Mouse (Mus musculus) stomach, postnatal 0 days (tissue): ENCODE data around the gene Tjp1. TPM values are rescaled to one million over a fixed set of nuclear protein-coding genes. Genes with fewer than 3 reads are reported as not detected.

Experiments
- ATAC-seq: fragments of 200-750 bp; cut with Nextera tagmentation; 2 replicates; pipeline ENCODE4 v1.8.0; 2017; ENCODE audit not compliant: low FRiP score, low TSS enrichment
- DNase-seq: peaks from one replicate; pipeline ENCODE4 v3.0.0-alpha.2; 2016; ENCODE audit warnings: low spot score
- H3K27ac ChIP-seq: fragments of 300-500 bp; sonication (generic); replicated peaks from 2 replicates; pipeline ENCODE4 v1.5.1; 2014; ENCODE audit warnings: mild to moderate bottlenecking, control low read depth
- H3K27me3 ChIP-seq: fragments of 300-500 bp; sonication (generic); 2 replicates; pipeline ENCODE4 v1.6.1; 2014; ENCODE audit warnings: low read length; ENCODE audit not compliant: control insufficient read depth, insufficient read depth
- H3K36me3 ChIP-seq: fragments of 300-500 bp; sonication (generic); 2 replicates; pipeline ENCODE4 v1.6.1; 2014; ENCODE audit warnings: low read length, mixed read lengths; ENCODE audit not compliant: control insufficient read depth, insufficient read depth
- H3K4me1 ChIP-seq: fragments of 300-500 bp; sonication (generic); replicated peaks from 2 replicates; pipeline ENCODE4 v1.6.1; 2014; ENCODE audit warnings: antibody characterized with exemption; ENCODE audit not compliant: control insufficient read depth, insufficient read depth
- H3K4me2 ChIP-seq: fragments of 300-500 bp; sonication (generic); replicated peaks from 2 replicates; pipeline ENCODE4 v1.6.1; 2014; ENCODE audit warnings: low read depth, mild to moderate bottlenecking, control low read depth, moderate library complexity
- H3K4me3 ChIP-seq: fragments of 300-500 bp; sonication (generic); 2 replicates; pipeline ENCODE4 v1.5.1; 2014; ENCODE audit warnings: low read depth, low read length, control low read depth
- H3K9ac ChIP-seq: fragments of 300-500 bp; sonication (generic); 2 replicates; pipeline ENCODE4 v1.6.1; 2014; ENCODE audit warnings: mild to moderate bottlenecking, low read length, control low read depth, mixed read lengths
- H3K9me3 ChIP-seq: fragments of 300-500 bp; sonication (generic); 2 replicates; pipeline ENCODE4 v1.6.1; 2016; ENCODE audit warnings: low read length; ENCODE audit not compliant: control insufficient read depth
- CTCF ChIP-seq: IDR thresholded peaks from 2 replicates; pipeline ENCODE4 v1.5.1; 2016; ENCODE audit warnings: antibody characterized with exemption, low read depth, mild to moderate bottlenecking, moderate library complexity
- EP300 ChIP-seq: optimal IDR thresholded peaks from 2 replicates; pipeline ENCODE3; 2016; ENCODE audit warnings: antibody characterized with exemption
- WGBS: fragments of 180-500 bp; shearing (Covaris S2); extraction: QIAGEN DNeasy Blood & Tissue Kit; methylation state at CpG from one replicate; pipeline ENCODE4 v1.1.7; 2014; 5-methylcytosine and 5-hydroxymethylcytosine counted together
- polyA plus RNA-seq: library from polyadenylated mRNA; unstranded; fragments of >200 nt; fragmentation: Nextera tagmentation; extraction: Ambion mirVana; gene quantifications from 2 replicates; pipeline ENCODE4 v1.2.1, GENCODE M21; 2015

Gene Tjp1
- polyA plus RNA-seq, 1 experiment from 2014 or later, result 12.6 TPM

- Histone ChIP-seq H3K27me3 (no peaks in the 10 kb centered on the region), H3K4me3 (no peak overlapping the region), H3K36me3 (no peaks in the 10 kb centered on the region), H3K9ac (no peak overlapping the region), H3K4me2 (no peak overlapping the region), H3K27ac (no peak overlapping the region), H3K4me1 (peaks cover 2% of the 10 kb centered on the region; the same call in 1 of the 2 replicates), H3K9me3 (no peaks in the 10 kb centered on the region)
- no peak for ATAC-seq
- WGBS, result 84% methylated on average over 3 of the region's 3 CpGs
- TF ChIP-seq EP300, result no peak
- TF ChIP-seq CTCF, result no peak
- DNase-seq, result no peak
Observed at GRCm38 (mm10) chr7:65416506-65416905, 111.1 kb downstream of the Tjp1 start.

- ATAC-seq, result no peak
- Histone ChIP-seq H3K4me2 (no peak overlapping the region), H3K4me1 (peaks cover 2% of the 10 kb centered on the region; the same call in 1 of the 2 replicates), H3K36me3 (no peaks in the 10 kb centered on the region), H3K27me3 (no peaks in the 10 kb centered on the region), H3K4me3 (no peak overlapping the region), H3K27ac (no peak overlapping the region), H3K9ac (no peak overlapping the region), H3K9me3 (no peaks in the 10 kb centered on the region)
- WGBS, result 28% methylated on average over 13 of the region's 13 CpGs
- no peak for DNase-seq
- TF ChIP-seq CTCF (no peak), EP300 (no peak)
Observed at GRCm38 (mm10) chr7:65413946-65414945, 113.3 kb downstream of the Tjp1 start.

- WGBS, result 51% methylated on average over 7 of the region's 7 CpGs
- Histone ChIP-seq H3K27me3 (no peaks in the 10 kb centered on the region), H3K9ac (no peak overlapping the region), H3K27ac (no peak overlapping the region), H3K9me3 (no peaks in the 10 kb centered on the region), H3K4me3 (no peak overlapping the region), H3K4me1 (no peaks in the 10 kb centered on the region), H3K36me3 (no peaks in the 10 kb centered on the region), H3K4me2 (no peak overlapping the region)
- TF ChIP-seq EP300 (no peak), CTCF (no peak)
- DNase-seq, result no peak
- peak; percentile 45; the same call in 1 of the 2 replicates for ATAC-seq
Observed at GRCm38 (mm10) chr7:65410668-65411067, 116.9 kb downstream of the Tjp1 start.

- 79% methylated on average over 3 of the region's 3 CpGs for WGBS
- no peaks in the 10 kb centered on the region for H3K27me3 ChIP-seq
- no peaks in the 10 kb centered on the region for H3K36me3 ChIP-seq
- no peaks in the 10 kb centered on the region for H3K4me1 ChIP-seq
- TF ChIP-seq EP300 (no peak), CTCF (no peak)
- H3K4me2 ChIP-seq, result no peak overlapping the region
- ATAC-seq, result no peak
- H3K9me3 ChIP-seq, result no peaks in the 10 kb centered on the region
- H3K27ac ChIP-seq, result no peak overlapping the region
- no peak overlapping the region for H3K9ac ChIP-seq
- H3K4me3 ChIP-seq, result no peak overlapping the region
- no peak for DNase-seq
Observed at GRCm38 (mm10) chr7:65406427-65406826, 121.2 kb downstream of the Tjp1 start.

GRCm38 (mm10) chr7:65402516-65402915, 125.1 kb downstream of the Tjp1 start:
- no peak overlapping the region for H3K4me3 ChIP-seq
- H3K4me1 ChIP-seq, result no peaks in the 10 kb centered on the region
- TF ChIP-seq CTCF (no peak), EP300 (no peak)
- WGBS, result 92% methylated on average over 5 of the region's 5 CpGs
- H3K9ac ChIP-seq, result no peak overlapping the region
- H3K4me2 ChIP-seq, result no peak overlapping the region
- H3K27me3 ChIP-seq, result no peaks in the 10 kb centered on the region
- H3K9me3 ChIP-seq, result no peaks in the 10 kb centered on the region
- ATAC-seq (no peak), DNase-seq (no peak)
- no peak overlapping the region for H3K27ac ChIP-seq
- no peaks in the 10 kb centered on the region for H3K36me3 ChIP-seq

- Histone ChIP-seq H3K4me3 (no peak overlapping the region), H3K9me3 (no peaks in the 10 kb centered on the region), H3K4me2 (no peak overlapping the region), H3K27ac (no peak overlapping the region), H3K4me1 (no peaks in the 10 kb centered on the region), H3K9ac (no peak overlapping the region), H3K27me3 (no peaks in the 10 kb centered on the region), H3K36me3 (no peaks in the 10 kb centered on the region)
- no peak for TF ChIP-seq EP300
- TF ChIP-seq CTCF, result no peak
- no peak for DNase-seq
- ATAC-seq, result no peak; the same call in 1 of the 2 replicates
Observed at GRCm38 (mm10) chr7:65401622-65402021, 126.0 kb downstream of the Tjp1 start.
